Mouse (Mus musculus): Measurements from ENCODE around the gene Ift80.
"Not testable (repeated sequence)": the region's sequence is repeated elsewhere in the genome, so short reads cannot be mapped to it uniquely, and the experiment has no call there.

The Ift80 gene

DNA sequence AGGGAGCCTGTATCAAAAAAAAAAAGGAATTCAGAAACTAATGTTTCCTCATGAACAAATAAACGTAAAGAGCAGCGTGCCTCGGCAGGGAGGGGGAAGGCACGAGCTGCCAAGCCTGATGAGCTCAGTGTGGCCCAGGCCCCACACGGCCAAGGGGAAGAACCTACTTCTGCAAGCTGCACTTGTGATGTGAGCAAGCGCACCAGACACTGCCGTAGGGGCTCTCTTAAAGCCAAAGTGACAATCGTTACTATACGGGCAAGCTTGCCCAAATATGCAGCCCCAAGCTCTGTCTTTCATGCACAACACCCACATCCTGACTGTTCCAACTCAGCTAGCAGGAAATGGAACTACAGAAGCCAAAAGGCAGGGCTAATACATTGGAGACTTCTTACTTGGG is 23.5 kb downstream of the Ift80 start:
- DNase-seq (ENCODE audit: low spot score) = no peak

GRCm38 (mm10) chr3:68979187-68979586 is 25.2 kb downstream of the Ift80 start:
- DNase-seq (ENCODE audit: low spot score) = no peak

DNA sequence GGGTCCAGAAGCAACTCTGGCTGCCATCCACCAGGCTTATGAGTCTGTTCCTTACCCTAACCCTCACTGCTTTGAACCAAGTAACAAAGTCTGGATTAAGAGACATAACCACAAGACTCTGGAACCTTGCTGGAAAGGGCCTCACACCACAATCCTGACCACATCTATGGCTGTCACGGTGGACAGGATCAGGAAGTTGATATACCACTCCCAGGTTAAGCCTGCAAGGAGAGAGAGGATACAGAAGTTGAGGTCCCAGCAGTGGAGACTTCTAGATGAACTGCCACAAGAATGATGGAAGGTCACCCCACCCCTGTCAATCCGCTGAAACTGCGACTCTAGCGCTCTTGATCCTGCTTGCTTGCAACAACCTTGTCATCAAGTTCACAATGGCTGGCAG is 26.7 kb downstream of the Ift80 start:
- DNase-seq (ENCODE audit: low spot score) = no peak

DNA sequence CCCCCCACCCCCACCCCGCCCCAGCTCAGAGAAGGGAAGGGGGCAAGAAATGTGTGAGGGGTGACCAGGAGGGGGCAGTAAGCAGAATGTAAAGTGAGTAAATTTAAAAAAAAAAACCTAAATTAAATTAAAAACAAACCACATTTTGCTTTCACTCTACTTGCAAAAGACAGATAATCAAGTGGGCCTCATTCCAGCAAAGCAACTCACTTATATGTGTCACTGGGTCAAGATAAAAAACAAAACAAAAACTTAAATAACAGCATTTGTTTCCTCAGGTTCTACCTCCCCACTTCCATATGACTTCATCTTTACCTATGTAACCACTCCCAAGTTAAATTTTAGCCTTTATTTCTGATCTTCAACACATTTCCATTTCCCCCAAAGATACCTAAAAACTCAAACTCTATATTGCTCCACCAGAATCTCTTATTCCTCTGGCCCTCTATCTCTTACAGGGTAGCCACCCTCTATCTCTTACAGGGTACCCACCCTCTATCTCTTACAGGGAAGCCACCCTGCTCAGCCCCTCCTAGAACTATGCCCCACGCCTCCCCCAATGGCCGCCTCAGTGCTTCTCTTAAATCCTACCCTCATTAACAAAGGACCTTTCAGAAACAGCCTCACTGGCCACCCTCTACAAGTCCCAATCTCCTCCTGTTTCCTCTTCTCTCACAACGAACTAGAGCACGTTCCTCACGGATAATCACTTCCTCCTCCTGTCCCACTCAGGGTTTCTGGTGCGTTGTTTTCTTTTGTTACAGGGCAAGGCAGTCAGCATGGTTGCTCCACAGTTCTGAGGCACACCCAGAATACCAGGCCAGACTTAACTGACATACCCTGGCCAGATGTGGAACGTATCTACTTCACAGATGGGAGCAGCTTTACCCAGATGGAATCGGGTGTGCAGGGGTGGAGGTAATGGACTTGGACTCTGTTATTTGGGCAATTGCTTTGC is 28.6 kb downstream of the Ift80 start:
- DNase-seq (ENCODE audit: low spot score) = no peak

DNA sequence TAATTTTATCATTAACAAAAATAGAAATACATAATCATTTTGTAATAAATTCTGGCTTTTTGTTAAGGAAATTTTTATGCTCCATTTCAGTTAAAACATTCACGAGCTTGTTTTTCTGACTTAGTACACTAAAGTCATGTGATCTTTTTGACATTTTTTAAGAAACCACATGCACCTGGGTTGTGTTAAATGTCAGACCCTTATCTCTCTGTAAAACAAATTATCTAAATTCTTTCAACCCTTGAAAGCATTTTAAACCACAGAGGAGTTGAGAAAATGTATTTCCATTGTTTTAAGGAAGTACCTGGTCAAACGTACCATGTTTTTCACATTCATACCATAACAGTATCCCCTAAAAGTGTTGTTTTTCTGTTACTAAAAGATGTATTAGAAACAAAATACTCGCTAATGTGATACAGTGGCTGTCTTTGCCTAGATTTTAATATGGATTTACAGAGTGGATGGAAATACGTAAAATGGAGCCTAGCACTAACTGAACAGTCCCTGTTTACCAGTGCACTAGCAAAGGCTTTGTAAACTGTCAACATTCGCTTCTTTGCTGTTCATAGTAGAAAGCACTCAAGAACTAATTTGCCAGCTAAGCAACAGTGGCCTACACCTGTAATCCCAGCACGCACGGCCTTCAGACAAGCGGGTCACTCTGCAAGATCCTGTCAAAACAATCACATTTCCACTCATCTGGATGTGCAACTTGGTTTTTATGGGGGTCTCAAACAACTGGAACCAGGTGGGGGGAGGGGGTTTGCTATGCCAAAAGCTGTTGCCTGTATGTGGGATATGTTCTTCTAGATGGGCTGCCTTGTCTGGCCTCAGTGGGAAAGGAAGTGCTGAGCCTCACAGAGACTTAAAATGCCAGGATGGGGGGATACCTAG is 29.5 kb downstream of the Ift80 start:
- no peak for DNase-seq (ENCODE audit: low spot score)

DNA sequence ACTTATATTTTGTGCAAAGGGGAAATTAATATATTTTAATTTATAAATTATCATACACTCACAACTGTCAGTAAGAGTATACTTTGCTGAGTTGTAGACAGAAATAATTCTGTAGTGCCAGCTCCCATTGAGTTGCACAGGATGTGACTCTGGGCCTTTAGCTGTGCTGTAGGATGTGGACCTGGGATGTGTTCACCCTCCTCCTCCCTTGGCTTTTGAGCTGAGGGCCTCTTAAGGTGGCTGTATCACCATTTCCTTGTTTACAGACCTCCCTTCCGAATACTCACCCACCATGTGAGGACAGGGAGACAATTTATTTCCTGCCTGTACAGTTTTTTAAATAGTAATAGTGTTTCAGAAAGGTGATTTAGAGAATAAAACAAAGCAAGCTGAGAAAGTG is 30.8 kb downstream of the Ift80 start:
- no peak for DNase-seq (ENCODE audit: low spot score)

- DNase-seq (ENCODE audit: low spot score) = no peak
Observed at GRCm38 (mm10) chr3:68969091-68969590, 35.2 kb downstream of the Ift80 start.

DNA sequence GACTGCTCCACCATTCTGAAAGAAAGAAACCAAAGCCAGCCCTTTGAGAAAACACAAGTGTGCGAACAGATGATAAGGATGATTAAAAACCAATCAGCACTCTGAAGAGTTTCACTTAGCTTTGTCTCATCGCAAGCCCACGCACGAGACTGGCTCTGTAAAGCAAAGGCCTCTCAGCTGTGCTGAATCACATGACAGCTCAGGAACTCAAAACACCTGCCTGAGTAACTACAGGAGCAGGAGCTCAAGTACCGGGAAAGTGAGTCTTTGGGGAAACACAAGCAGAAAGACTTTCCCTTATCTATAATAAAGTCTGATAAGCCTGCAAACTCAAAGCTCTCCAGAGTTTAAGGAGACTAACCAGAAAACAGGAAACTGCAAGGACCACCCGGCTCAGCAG is 37.0 kb downstream of the Ift80 start:
- DNase-seq (ENCODE audit: low spot score) = no peak

- no peak for DNase-seq (ENCODE audit: low spot score)
Observed at GRCm38 (mm10) chr3:68966527-68967285, 37.7 kb downstream of the Ift80 start.

DNA sequence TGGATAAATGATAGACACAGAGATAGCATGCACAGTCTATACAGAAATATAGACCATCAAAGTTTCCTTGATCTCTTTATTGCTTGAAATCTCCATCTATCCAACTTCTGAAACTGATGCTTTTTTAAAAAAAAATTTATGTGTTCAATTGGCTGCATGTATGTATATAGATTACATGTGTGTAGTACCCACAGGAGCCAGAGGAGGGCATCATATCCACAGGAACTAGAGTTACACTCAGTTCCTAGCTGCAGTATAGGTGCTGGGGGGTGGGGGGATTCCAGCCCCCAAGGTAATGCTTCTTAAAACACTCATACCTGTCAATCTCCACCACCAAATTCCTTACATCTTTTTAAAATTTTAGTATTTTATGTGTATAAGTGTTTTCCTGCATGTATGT is 39.7 kb downstream of the Ift80 start:
- DNase-seq (ENCODE audit: low spot score) = no peak

DNA sequence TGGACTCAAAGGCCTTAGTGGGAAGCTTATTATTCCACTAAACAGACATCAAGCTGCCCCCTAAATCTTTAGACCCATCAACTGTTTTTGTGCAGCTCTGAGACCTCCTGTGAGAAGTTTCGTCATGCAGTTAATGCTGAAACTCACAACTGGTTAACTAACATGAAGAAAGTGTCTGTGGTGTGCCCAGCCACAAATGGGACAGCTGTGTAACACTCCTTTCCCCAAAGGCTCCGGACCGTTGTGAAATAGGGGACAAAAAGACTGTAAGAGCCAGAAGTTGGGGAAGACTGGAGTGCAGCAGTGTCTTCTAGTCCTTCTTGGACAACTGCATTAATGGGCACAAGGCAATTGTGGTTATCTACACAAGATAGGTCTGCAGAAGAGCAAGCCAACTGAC is 47.0 kb downstream of the Ift80 start:
- no peak for DNase-seq (ENCODE audit: low spot score)

DNA sequence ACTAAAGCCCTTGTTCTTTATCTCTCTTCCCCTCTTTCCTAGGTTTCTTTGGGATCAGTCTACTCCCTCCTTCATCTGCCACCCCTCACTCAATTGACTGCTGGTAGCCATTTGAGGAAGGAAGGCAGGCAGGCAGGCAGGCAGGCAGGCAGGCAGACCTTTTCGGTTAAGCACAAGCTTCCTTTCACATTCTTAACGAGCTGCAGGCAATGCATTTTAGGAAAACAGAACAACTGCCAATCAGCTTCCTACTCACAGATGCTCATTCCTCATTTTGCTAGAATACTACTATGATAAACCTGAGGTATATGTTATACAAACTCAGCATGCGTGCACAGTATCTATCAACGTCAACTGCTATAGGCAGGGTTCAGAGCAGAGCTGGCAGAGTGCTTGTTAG is 47.9 kb downstream of the Ift80 start:
- peak; percentile 19 for DNase-seq (ENCODE audit: low spot score)

GRCm38 (mm10) chr3:68954487-68954886 is 49.9 kb downstream of the Ift80 start:
- no peak for DNase-seq (ENCODE audit: low spot score)

DNA sequence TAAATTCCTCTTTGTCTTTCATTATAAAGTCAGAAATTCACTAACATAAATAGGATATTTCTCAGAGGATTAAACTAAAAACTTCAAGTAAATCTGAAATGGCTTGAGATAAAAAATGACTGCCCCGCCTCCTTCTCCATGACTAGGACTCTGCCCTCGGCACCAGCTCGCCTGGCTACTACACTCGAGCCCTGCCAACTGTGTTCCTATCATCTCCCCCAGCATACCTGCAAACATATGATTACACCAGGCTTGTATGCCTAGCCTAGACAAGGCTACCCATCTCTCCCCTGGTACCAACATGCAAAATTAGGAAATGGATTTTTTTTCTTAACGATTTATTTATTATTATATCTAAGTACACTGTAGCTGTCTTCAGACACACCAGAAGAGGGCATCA is 51.7 kb downstream of the Ift80 start:
- DNase-seq (ENCODE audit: low spot score) = no peak

DNA sequence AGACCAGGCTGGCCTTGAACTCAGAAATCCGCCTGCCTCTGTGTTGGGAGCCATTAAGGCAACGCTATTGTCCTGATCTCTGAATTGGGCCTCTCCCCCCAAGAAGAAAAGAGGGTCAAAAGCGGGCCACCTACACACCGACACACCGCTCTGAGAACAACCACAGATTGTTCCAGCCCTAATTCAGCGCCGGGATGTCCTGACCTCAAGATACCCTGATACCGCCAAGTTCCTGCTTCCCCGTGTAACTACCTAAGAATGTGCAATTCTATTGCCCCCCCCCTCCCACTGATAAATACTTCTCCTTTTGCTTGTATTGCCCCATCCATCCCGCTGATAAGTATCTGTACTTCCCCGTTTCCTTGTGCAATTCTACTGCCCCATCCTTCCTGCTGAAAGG is 52.4 kb downstream of the Ift80 start:
- DNase-seq (ENCODE audit: low spot score) = not testable (repeated sequence)

DNA sequence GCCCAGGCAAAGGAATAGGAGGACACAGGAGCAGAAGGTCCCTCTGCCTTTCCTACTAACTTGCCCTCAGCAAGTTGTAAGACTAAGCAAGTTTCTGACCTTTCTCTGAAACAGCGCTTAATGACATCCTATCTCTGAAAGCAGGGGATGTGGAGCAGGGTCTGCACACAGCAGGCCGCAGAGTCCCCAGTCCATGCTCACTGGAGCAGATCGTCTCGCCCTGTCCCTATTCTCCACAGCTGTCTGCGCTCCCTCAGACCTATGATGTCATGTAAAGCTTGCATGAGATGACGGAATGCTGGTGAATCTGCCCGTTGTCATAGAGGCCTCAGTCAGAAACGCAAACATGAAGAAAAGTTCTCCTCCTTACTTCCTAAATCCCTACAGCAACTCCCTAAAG is 55.0 kb downstream of the Ift80 start:
- DNase-seq (ENCODE audit: low spot score) = no peak

- DNase-seq (ENCODE audit: low spot score) = no peak
Observed at GRCm38 (mm10) chr3:68948918-68949317, 55.5 kb downstream of the Ift80 start.

DNA sequence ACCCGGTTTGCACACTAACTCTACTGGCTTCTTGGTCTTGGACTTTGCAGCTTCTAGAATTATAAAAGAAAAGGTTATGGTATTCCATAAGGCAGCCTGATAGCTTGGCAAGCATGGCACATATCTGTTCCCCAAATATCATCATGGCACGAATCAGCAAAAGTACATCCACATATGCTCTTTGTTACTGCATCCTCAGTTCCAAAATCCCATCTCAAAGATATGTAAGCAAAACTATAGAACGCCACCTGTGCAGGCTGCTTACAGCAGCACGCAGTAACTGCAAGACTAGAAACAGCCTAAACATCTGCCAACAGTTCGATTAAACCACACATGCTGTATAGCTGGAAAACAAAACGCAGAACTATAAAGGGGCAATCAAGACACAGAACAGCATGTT is 62.5 kb downstream of the Ift80 start:
- no peak for DNase-seq (ENCODE audit: low spot score)

GRCm38 (mm10) chr3:68940311-68940710 is 64.1 kb downstream of the Ift80 start:
- DNase-seq (ENCODE audit: low spot score) = no peak

GRCm38 (mm10) chr3:68939312-68939711 is 65.1 kb downstream of the Ift80 start:
- DNase-seq (ENCODE audit: low spot score) = no peak

GRCm38 (mm10) chr3:68936709-68937108 is 67.7 kb downstream of the Ift80 start:
- DNase-seq (ENCODE audit: low spot score) = no peak

- no peak for DNase-seq (ENCODE audit: low spot score)
Observed at GRCm38 (mm10) chr3:68935498-68935897, 68.9 kb downstream of the Ift80 start.
